Mouse (Mus musculus) heart, embryonic 13.5 days (tissue): ENCODE measurements at regions not wholly inside any gene's neighbourhood (a gene's known extent, or its start where the extent isn't known, plus 50 kb on each side); places are given as distances from the start of the nearest gene placed in this dataset.
A peak's percentile ranks its signal among the peaks of the same experiment; 100 is the strongest.
"Not testable (repeated sequence)": the region's sequence is repeated elsewhere in the genome, so short reads cannot be mapped to it uniquely, and the experiment has no call there.

ENCODE experiments used
- ATAC-seq: fragments of 200-750 bp; cut with Nextera tagmentation; 2 replicates; pipeline ENCODE4 v1.8.0; 2017; ENCODE audit warnings: moderate TSS enrichment; ENCODE audit not compliant: insufficient number of reproducible peaks, low FRiP score, low TSS enrichment; ENCODE audit errors: extremely low read depth
- H3K27ac ChIP-seq: fragments of 300-500 bp; sonication (generic); replicated peaks from 2 replicates; pipeline ENCODE4 v1.5.1; 2015; ENCODE audit warnings: moderate library complexity, mild to moderate bottlenecking, inconsistent platforms
- H3K27me3 ChIP-seq: fragments of 300-500 bp; sonication (generic); replicated peaks from 2 replicates; pipeline ENCODE4 v1.6.1; 2015; ENCODE audit warnings: mild to moderate bottlenecking, inconsistent platforms
- H3K36me3 ChIP-seq: fragments of 300-500 bp; sonication (generic); 2 replicates; pipeline ENCODE4 v1.6.1; 2015; ENCODE audit warnings: mild to moderate bottlenecking, inconsistent platforms
- H3K4me1 ChIP-seq: fragments of 300-500 bp; sonication (generic); 2 replicates; pipeline ENCODE4 v1.6.1; 2015; ENCODE audit warnings: inconsistent platforms
- H3K4me2 ChIP-seq: fragments of 300-500 bp; sonication (generic); 2 replicates; pipeline ENCODE4 v1.6.1; 2015; ENCODE audit warnings: inconsistent platforms, mild to moderate bottlenecking, moderate library complexity
- H3K4me3 ChIP-seq: fragments of 300-500 bp; sonication (generic); 2 replicates; pipeline ENCODE4 v1.5.1; 2015; ENCODE audit warnings: moderate library complexity, mild to moderate bottlenecking, inconsistent platforms
- H3K9ac ChIP-seq: fragments of 300-500 bp; sonication (generic); 2 replicates; pipeline ENCODE4 v1.6.1; 2015; ENCODE audit warnings: inconsistent platforms, mild to moderate bottlenecking, moderate library complexity
- H3K9me3 ChIP-seq: fragments of 300-500 bp; sonication (generic); 2 replicates; pipeline ENCODE4 v1.6.1; 2016; ENCODE audit warnings: inconsistent platforms
- WGBS: fragments of 180-500 bp; shearing (Covaris S2); methylation state at CpG from one replicate; pipeline ENCODE4 v1.1.7; 2015; ENCODE audit warnings: mixed read lengths; 5-methylcytosine and 5-hydroxymethylcytosine counted together

GRCm38 (mm10) chr10:53461070-53461781 is 81.5 kb upstream of the Cep85l start:
- WGBS = 35% methylated on average over 7 of the region's 7 CpGs
- Histone ChIP-seq H3K4me3 (no peak overlapping the region), H3K9ac (no peak overlapping the region), H3K27me3 (no peaks in the 10 kb centered on the region), H3K4me2 (no peak overlapping the region), H3K4me1 (peaks cover 39% of the 10 kb centered on the region), H3K27ac (no peak overlapping the region), H3K36me3 (no peaks in the 10 kb centered on the region), H3K9me3 (no peaks in the 10 kb centered on the region)
- no peak for ATAC-seq

- WGBS = 60% methylated on average over 1 of the region's 1 CpGs
These were observed 80.0 kb upstream of the Cep85l start for GRCm38 (mm10) chr10:53459706-53460105.

GRCm38 (mm10) chr10:53456027-53456713 is 76.4 kb upstream of the Cep85l start:
- ATAC-seq = no peak
- H3K4me1 ChIP-seq = peaks cover 8% of the 10 kb centered on the region

More at GRCm38 (mm10) chr10:53459706-53460105, 80.0 kb upstream of the Cep85l start:
- H3K9me3 ChIP-seq, H3K4me2 ChIP-seq, H3K9ac ChIP-seq, ATAC-seq, H3K36me3 ChIP-seq, H3K27me3 ChIP-seq, H3K27ac ChIP-seq, H3K4me3 ChIP-seq: not testable (repeated sequence)
- H3K4me1 ChIP-seq = peaks cover 37% of the 10 kb centered on the region

GRCm38 (mm10) chr10:53444789-53445188 is 65.0 kb upstream of the Cep85l start:
- Histone ChIP-seq H3K4me2 (no peak overlapping the region), H3K9me3 (no peaks in the 10 kb centered on the region), H3K27ac (no peak overlapping the region; the same call in 1 of the 2 replicates), H3K4me1 (peaks cover 19% of the 10 kb centered on the region), H3K4me3 (no peak overlapping the region), H3K36me3 (no peaks in the 10 kb centered on the region), H3K27me3 (no peaks in the 10 kb centered on the region), H3K9ac (no peak overlapping the region)
- no peak for ATAC-seq
- 12% methylated on average over 3 of the region's 3 CpGs for WGBS

More at GRCm38 (mm10) chr10:53456027-53456713, 76.4 kb upstream of the Cep85l start:
- H3K4me2 ChIP-seq = no peak overlapping the region
- H3K27ac ChIP-seq = no peak overlapping the region
- H3K9ac ChIP-seq = no peak overlapping the region
- H3K9me3 ChIP-seq = no peaks in the 10 kb centered on the region
- no peak overlapping the region for H3K4me3 ChIP-seq
- no peaks in the 10 kb centered on the region for H3K27me3 ChIP-seq
- WGBS = 39% methylated on average over 4 of the region's 4 CpGs
- no peaks in the 10 kb centered on the region for H3K36me3 ChIP-seq

GRCm38 (mm10) chr10:53443443-53443842 is 63.7 kb upstream of the Cep85l start:
- WGBS = 71% methylated on average over 1 of the region's 1 CpGs
- Histone ChIP-seq H3K4me3 (no peak overlapping the region), H3K4me1 (peaks cover 9% of the 10 kb centered on the region), H3K27ac (no peak overlapping the region), H3K9ac (no peak overlapping the region), H3K36me3 (no peaks in the 10 kb centered on the region), H3K9me3 (no peaks in the 10 kb centered on the region), H3K4me2 (no peak overlapping the region), H3K27me3 (no peaks in the 10 kb centered on the region)
- no peak for ATAC-seq

- no peak for ATAC-seq
These were observed 63.2 kb upstream of the Cep85l start for GRCm38 (mm10) chr10:53442912-53443311.

GRCm38 (mm10) chr10:53440251-53440650 is 60.5 kb upstream of the Cep85l start:
- no peak overlapping the region for H3K4me3 ChIP-seq
- H3K4me1 ChIP-seq = peaks cover 20% of the 10 kb centered on the region
- 76% methylated on average over 1 of the region's 1 CpGs for WGBS
- H3K9ac ChIP-seq = no peak overlapping the region
- no peaks in the 10 kb centered on the region for H3K36me3 ChIP-seq
- H3K27ac ChIP-seq = no peak overlapping the region
- no peak overlapping the region for H3K4me2 ChIP-seq
- no peak for ATAC-seq
- no peaks in the 10 kb centered on the region for H3K27me3 ChIP-seq
- no peaks in the 10 kb centered on the region for H3K9me3 ChIP-seq

More at GRCm38 (mm10) chr10:53442912-53443311, 63.2 kb upstream of the Cep85l start:
- no peaks in the 10 kb centered on the region for H3K36me3 ChIP-seq
- H3K27ac ChIP-seq = no peak overlapping the region
- no peak overlapping the region for H3K4me2 ChIP-seq
- no peaks in the 10 kb centered on the region for H3K27me3 ChIP-seq
- H3K9me3 ChIP-seq = no peaks in the 10 kb centered on the region
- H3K4me3 ChIP-seq = no peak overlapping the region
- WGBS = 93% methylated on average over 14 of the region's 14 CpGs
- peaks cover 9% of the 10 kb centered on the region for H3K4me1 ChIP-seq
- no peak overlapping the region for H3K9ac ChIP-seq

- WGBS = 53% methylated on average over 4 of the region's 4 CpGs
- no peak overlapping the region for H3K4me3 ChIP-seq
These were observed 58.6 kb upstream of the Cep85l start for GRCm38 (mm10) chr10:53438388-53438787.

GRCm38 (mm10) chr10:53437724-53438123 is 58.0 kb upstream of the Cep85l start:
- H3K4me1 ChIP-seq = peaks cover 16% of the 10 kb centered on the region
- H3K27ac ChIP-seq = no peak overlapping the region
- no peak overlapping the region for H3K4me2 ChIP-seq
- WGBS = 76% methylated on average over 4 of the region's 4 CpGs
- no peak overlapping the region for H3K9ac ChIP-seq
- H3K36me3 ChIP-seq = no peaks in the 10 kb centered on the region
- H3K4me3 ChIP-seq = no peak overlapping the region
- ATAC-seq = no peak
- H3K9me3 ChIP-seq = no peaks in the 10 kb centered on the region
- no peaks in the 10 kb centered on the region for H3K27me3 ChIP-seq

More at GRCm38 (mm10) chr10:53438388-53438787, 58.6 kb upstream of the Cep85l start:
- ATAC-seq = no peak
- Histone ChIP-seq H3K9me3 (no peaks in the 10 kb centered on the region), H3K4me1 (peaks cover 16% of the 10 kb centered on the region), H3K36me3 (no peaks in the 10 kb centered on the region), H3K4me2 (no peak overlapping the region), H3K9ac (no peak overlapping the region), H3K27me3 (no peaks in the 10 kb centered on the region), H3K27ac (no peak overlapping the region)

- H3K4me3 ChIP-seq = no peak overlapping the region
- no peak overlapping the region for H3K9ac ChIP-seq
- no peaks in the 10 kb centered on the region for H3K36me3 ChIP-seq
- WGBS = 68% methylated on average over 8 of the region's 8 CpGs
- no peaks in the 10 kb centered on the region for H3K27me3 ChIP-seq
- no peak overlapping the region for H3K4me2 ChIP-seq
- peak overlapping the region; percentile 74; the same call in 1 of the 2 replicates for H3K27ac ChIP-seq
- peaks cover 16% of the 10 kb centered on the region for H3K4me1 ChIP-seq
- no peaks in the 10 kb centered on the region for H3K9me3 ChIP-seq
- 0 out of 2 replicates have a peak, but pooled peaks have one; percentile 4 for ATAC-seq
These were observed 56.3 kb upstream of the Cep85l start for GRCm38 (mm10) chr10:53436023-53436475.

GRCm38 (mm10) chr10:53435181-53435874 is 55.6 kb upstream of the Cep85l start:
- Histone ChIP-seq H3K4me2 (no peak overlapping the region), H3K4me3 (no peak overlapping the region), H3K27me3 (no peaks in the 10 kb centered on the region), H3K9me3 (no peaks in the 10 kb centered on the region), H3K36me3 (no peaks in the 10 kb centered on the region), H3K27ac (peak overlapping the region; percentile 74), H3K9ac (no peak overlapping the region), H3K4me1 (peaks cover 19% of the 10 kb centered on the region)
- WGBS = 44% methylated on average over 14 of the region's 14 CpGs
- no peak for ATAC-seq
